Mouse (Mus musculus): ENCODE measurements around the gene Arid3a. TPM values are rescaled to one million over a fixed set of nuclear protein-coding genes. Genes with fewer than 3 reads are reported as not detected.
A peak's percentile ranks its signal among the peaks of the same experiment; 100 is the strongest.

The Arid3a gene
- polyA plus RNA-seq, 1 experiment = 27.6 TPM

- 43% methylated on average over 21 of the region's 21 CpGs for WGBS
- no peak for TF ChIP-seq CTCF (IDR thresholded peaks at IDR 0.05; ENCODE audit: control insufficient read depth, insufficient read depth, low read length)
- TF ChIP-seq POLR2A (IDR thresholded peaks at IDR 0.05; ENCODE audit: borderline replicate concordance, control insufficient read depth, low read depth, low read length) = no peak
- Histone ChIP-seq H3K4me1 (ENCODE audit: control insufficient read depth, insufficient read depth, low read length) (peaks cover 5% of the 10 kb centered on the region), H3K4me3 (replicated peaks; ENCODE audit: control insufficient read depth, low read depth, low read length) (no peak overlapping the region), H3K27ac (ENCODE audit: control insufficient read depth, insufficient read depth, low read depth, low read length, poor library complexity) (no peak overlapping the region)
Measured at GRCm38 (mm10) chr10:79919251-79919849, 7.5 kb upstream of the Arid3a start.

GRCm38 (mm10) chr10:79920056-79920890, 6.6 kb upstream of the Arid3a start:
- H3K4me3 ChIP-seq (replicated peaks; ENCODE audit: control insufficient read depth, low read depth, low read length) = no peak overlapping the region
- no peak overlapping the region for H3K27ac ChIP-seq (ENCODE audit: control insufficient read depth, insufficient read depth, low read depth, low read length, poor library complexity)
- WGBS = 56% methylated on average over 26 of the region's 26 CpGs
- TF ChIP-seq POLR2A (IDR thresholded peaks at IDR 0.05; ENCODE audit: borderline replicate concordance, control insufficient read depth, low read depth, low read length) (no peak), CTCF (IDR thresholded peaks at IDR 0.05; ENCODE audit: control insufficient read depth, insufficient read depth, low read length) (no peak)
- peaks cover 5% of the 10 kb centered on the region for H3K4me1 ChIP-seq (ENCODE audit: control insufficient read depth, insufficient read depth, low read length)

- TF ChIP-seq POLR2A (IDR thresholded peaks at IDR 0.05; ENCODE audit: borderline replicate concordance, control insufficient read depth, low read depth, low read length) = no peak
- no peak for TF ChIP-seq CTCF (IDR thresholded peaks at IDR 0.05; ENCODE audit: control insufficient read depth, insufficient read depth, low read length)
- WGBS = 14% methylated on average over 41 of the region's 41 CpGs
- Histone ChIP-seq H3K4me3 (replicated peaks; ENCODE audit: control insufficient read depth, low read depth, low read length) (no peak within 1 kb of the TSS), H3K4me1 (ENCODE audit: control insufficient read depth, insufficient read depth, low read length) (peaks cover 3% of the 10 kb centered on the region; the same call in 1 of the 2 replicates), H3K27ac (ENCODE audit: control insufficient read depth, insufficient read depth, low read depth, low read length, poor library complexity) (no peak within 1 kb of the TSS)
Measured at GRCm38 (mm10) chr10:79920958-79921535, 5.8 kb upstream of the Arid3a start, which contains the start of gene R3hdm4. Gene R3hdm4, minus strand, starts transcription at chr10:79921208.

GRCm38 (mm10) chr10:79921572-79921971, 5.3 kb upstream of the Arid3a start:
- peaks cover 3% of the 10 kb centered on the region; the same call in 1 of the 2 replicates for H3K4me1 ChIP-seq (ENCODE audit: control insufficient read depth, insufficient read depth, low read length)
- H3K4me3 ChIP-seq (replicated peaks; ENCODE audit: control insufficient read depth, low read depth, low read length) = no peak overlapping the region
- TF ChIP-seq CTCF (IDR thresholded peaks at IDR 0.05; ENCODE audit: control insufficient read depth, insufficient read depth, low read length) (no peak), POLR2A (IDR thresholded peaks at IDR 0.05; ENCODE audit: borderline replicate concordance, control insufficient read depth, low read depth, low read length) (no peak)
- WGBS = 23% methylated on average over 34 of the region's 34 CpGs
- no peak overlapping the region for H3K27ac ChIP-seq (ENCODE audit: control insufficient read depth, insufficient read depth, low read depth, low read length, poor library complexity)

- peaks cover 3% of the 10 kb centered on the region; the same call in 1 of the 2 replicates for H3K4me1 ChIP-seq (ENCODE audit: control insufficient read depth, insufficient read depth, low read length)
- 21% methylated on average over 29 of the region's 29 CpGs for WGBS
- TF ChIP-seq POLR2A (IDR thresholded peaks at IDR 0.05; ENCODE audit: borderline replicate concordance, control insufficient read depth, low read depth, low read length) (peak; percentile 12; the same call in 1 of the 2 replicates), CTCF (IDR thresholded peaks at IDR 0.05; ENCODE audit: control insufficient read depth, insufficient read depth, low read length) (peak; percentile 99)
- no peak overlapping the region for H3K4me3 ChIP-seq (replicated peaks; ENCODE audit: control insufficient read depth, low read depth, low read length)
- H3K27ac ChIP-seq (ENCODE audit: control insufficient read depth, insufficient read depth, low read depth, low read length, poor library complexity) = no peak overlapping the region
Measured at GRCm38 (mm10) chr10:79924998-79925784, 1.7 kb upstream of the Arid3a start.

DNA sequence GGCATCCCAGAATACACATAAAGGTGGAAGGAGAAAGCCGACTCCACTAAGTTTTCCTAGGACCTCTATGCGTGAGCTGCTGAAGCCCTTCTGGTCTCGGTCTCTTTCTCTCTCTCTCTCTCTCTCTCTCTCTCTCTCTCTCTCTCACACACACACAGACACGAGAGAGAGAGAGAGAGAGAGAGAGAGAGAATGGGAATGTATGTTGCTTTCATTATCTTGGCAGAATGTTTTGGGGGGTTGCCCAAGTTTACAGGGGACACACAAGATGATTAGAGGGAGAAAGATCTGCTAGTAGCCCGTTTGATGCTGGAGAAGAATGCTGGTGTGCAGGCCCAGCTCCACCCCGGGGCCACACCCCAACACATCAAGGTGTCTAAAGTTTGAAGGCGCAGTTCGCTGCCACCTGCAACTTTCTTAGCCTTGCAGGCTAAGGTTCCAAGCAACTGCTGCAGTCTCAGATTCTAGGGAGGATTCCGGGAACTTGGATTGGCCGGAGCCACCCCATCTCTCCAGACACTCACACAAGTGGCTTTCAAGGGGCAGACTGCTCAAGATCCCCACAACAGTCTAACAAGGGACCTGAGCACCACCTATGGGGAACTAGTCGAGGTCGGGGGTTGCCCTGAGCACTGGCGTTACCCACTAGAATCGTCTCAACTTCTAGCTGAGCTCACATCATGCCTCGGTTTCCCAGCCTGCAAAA, 905 bp upstream of the Arid3a start:
- H3K4me3 ChIP-seq (replicated peaks; ENCODE audit: control insufficient read depth, low read depth, low read length) = peak overlapping the region; percentile 82
- H3K27ac ChIP-seq (ENCODE audit: control insufficient read depth, insufficient read depth, low read depth, low read length, poor library complexity) = peak overlapping the region; percentile 89
- WGBS = 5% methylated on average over 15 of the region's 15 CpGs
- TF ChIP-seq POLR2A (IDR thresholded peaks at IDR 0.05; ENCODE audit: borderline replicate concordance, control insufficient read depth, low read depth, low read length) = no peak
- no peak for TF ChIP-seq CTCF (IDR thresholded peaks at IDR 0.05; ENCODE audit: control insufficient read depth, insufficient read depth, low read length)
- peaks cover 1% of the 10 kb centered on the region; the same call in 1 of the 2 replicates for H3K4me1 ChIP-seq (ENCODE audit: control insufficient read depth, insufficient read depth, low read length)

- Histone ChIP-seq H3K4me3 (replicated peaks; ENCODE audit: control insufficient read depth, low read depth, low read length) (peak overlapping the region; percentile 82), H3K27ac (ENCODE audit: control insufficient read depth, insufficient read depth, low read depth, low read length, poor library complexity) (peak overlapping the region; percentile 89), H3K4me1 (ENCODE audit: control insufficient read depth, insufficient read depth, low read length) (peaks cover 1% of the 10 kb centered on the region; the same call in 1 of the 2 replicates)
- TF ChIP-seq CTCF (IDR thresholded peaks at IDR 0.05; ENCODE audit: control insufficient read depth, insufficient read depth, low read length) (no peak), POLR2A (IDR thresholded peaks at IDR 0.05; ENCODE audit: borderline replicate concordance, control insufficient read depth, low read depth, low read length) (peak; percentile 5; the same call in 1 of the 2 replicates)
- WGBS = under 1% methylated on average over 54 of the region's 54 CpGs
Measured at GRCm38 (mm10) chr10:79927324-79928029, 634 bp downstream of the Arid3a start.

Measured in bone marrow, adult 2 months (tissue).